Mouse (Mus musculus) myocyte (in vitro differentiated cells): Measurements from ENCODE around the gene Pkd2l1.

Source experiments
- CEBPB ChIP-seq: IDR thresholded peaks from 2 replicates; pipeline ENCODE4 v1.6.1; 2011; ENCODE audit warnings: mild to moderate bottlenecking, moderate library complexity; ENCODE audit not compliant: poor library complexity, insufficient read depth, severe bottlenecking
- MAX ChIP-seq: IDR thresholded peaks from one replicate; pipeline ENCODE4 v1.6.1; 2011; ENCODE audit warnings: low read depth, mild to moderate bottlenecking, control low read depth
- POLR2A ChIP-seq: IDR thresholded peaks from one replicate; pipeline ENCODE4 v1.6.1; 2011; ENCODE audit warnings: low read depth, mild to moderate bottlenecking, control low read depth, moderate library complexity; ENCODE audit not compliant: insufficient read length
- POLR2AphosphoS2 ChIP-seq: IDR thresholded peaks from one replicate; pipeline ENCODE4 v1.6.1; 2011; ENCODE audit warnings: low read depth, control low read depth; ENCODE audit not compliant: insufficient read length
- TCF12 ChIP-seq: IDR thresholded peaks from one replicate; pipeline ENCODE4 v1.6.1; 2011; ENCODE audit warnings: mild to moderate bottlenecking, control low read depth; ENCODE audit not compliant: poor library complexity, insufficient read depth, severe bottlenecking
- USF1 ChIP-seq: IDR thresholded peaks from one replicate; pipeline ENCODE4 v1.6.1; 2011; ENCODE audit warnings: low read depth, mild to moderate bottlenecking, control low read depth, moderate library complexity

DNA sequence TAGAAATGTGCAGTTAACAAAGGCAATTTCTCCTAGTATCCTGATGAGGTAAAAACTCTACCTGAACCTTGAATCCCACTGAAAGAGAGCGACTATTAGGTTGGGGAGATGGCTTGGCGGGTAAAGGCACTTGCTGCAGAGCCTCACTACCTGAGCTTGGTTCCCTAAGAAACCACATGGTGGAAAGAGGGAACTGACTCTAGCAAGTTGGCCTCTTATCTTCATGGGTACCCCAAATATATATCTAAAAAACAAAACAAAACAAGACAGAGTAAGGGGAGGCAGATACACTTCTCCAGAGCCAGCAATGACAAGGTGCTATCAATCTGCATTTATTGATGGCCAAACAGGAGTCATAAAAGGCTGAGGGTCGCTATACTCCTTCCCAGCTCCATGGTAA is 8.3 kb downstream of the Pkd2l1 start:
- TF ChIP-seq POLR2A (no peak), POLR2AphosphoS2 (no peak), USF1 (no peak), MAX (no peak), TCF12 (no peak), CEBPB (no peak)
